Mouse (Mus musculus): Measurements from ENCODE around the gene Dagla.

Dagla gene

DNA sequence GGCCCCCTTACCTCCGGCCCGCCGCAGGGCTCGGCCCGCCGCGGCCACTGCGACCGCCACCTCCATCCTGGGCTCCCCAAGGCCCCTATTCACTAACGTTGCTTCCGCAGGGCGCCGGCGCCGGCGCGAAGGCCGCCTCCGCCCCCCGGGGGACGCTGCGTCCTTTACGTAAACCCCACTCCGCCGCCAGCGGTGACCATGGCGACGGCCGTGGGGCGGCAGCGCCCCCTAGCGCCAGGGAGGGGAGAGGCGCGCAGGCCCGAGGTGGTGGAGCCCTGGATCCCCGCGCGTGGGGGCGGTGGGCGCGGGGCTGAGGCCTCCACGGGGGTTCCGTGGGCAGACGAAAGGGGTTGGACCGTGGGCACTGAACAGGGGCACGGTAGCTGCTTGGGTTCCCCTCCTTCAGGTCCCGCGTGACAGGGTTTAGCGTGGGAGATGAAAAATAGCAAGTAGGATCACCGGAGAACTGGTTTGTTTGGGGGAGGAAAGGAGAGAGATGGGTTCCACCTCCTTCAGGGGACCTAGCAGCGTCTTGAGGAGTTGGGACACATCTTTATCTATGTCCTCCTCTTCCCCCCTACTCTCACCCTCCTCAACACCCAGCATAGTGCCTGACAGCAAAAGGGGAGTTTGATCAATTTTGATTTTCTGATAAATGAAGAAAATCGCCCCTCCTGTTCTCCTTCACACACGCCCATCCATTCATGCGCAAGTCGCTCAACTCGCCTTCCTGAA lies at the start of gene Dagla:
Gene Dagla (minus strand): TSS at position 68 of the 735 bp plus-strand sequence.
- peak; percentile 42 for DNase-seq (ENCODE audit: low read depth, low spot score)

DNA sequence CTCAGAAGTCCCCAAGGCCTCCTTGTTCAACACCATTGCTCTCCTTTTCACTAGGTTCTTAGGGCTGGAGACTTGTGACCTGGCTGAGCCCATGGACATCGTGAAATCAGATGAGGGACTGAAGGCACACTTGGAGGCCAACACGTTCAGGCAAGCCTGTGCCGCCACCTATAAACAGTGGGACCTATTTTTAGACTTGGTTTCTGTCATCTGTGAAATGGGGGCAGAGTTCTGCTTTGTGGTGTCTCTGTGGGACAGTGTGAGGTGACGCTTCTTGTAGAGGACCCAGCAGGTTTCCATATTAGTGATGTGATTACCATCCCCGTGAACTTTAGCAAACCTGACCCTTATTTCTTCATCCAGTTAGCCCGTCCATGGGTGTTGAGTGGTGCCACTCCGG lies 47.5 kb upstream of the Dagla start:
- DNase-seq (ENCODE audit: low read depth, low spot score): no peak

DNA sequence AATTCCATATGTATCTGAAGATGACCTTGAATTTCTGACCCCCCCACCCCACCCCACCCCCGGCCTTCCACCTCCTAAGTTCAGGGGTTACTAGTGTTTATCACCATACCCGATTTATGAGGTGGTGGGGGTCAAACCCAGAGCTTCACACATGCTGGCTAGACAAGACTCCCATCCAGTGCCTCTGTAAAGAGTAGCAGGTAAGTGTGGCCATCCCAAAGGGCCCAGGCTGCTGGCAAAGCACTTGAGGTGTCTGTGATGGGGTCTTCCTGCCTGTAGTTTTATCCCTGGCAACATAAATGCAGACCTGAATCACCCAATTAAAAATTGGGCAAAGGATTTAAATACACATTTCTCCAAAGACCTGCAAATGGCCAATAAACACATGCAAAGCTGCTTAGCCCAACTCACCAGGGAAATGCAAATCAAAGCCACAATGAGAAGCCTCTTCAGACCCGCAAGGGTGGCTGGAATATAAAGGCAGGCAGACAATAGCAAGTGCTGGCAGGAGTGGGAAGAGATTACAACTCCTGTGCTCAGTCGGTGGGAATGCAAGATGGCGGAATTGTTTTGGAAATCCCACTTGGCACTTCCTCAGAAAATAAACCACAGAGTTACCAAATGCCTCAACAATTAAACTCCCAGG lies 43.1 kb upstream of the Dagla start:
- DNase-seq (ENCODE audit: low read depth, low spot score): peak; percentile 80

DNA sequence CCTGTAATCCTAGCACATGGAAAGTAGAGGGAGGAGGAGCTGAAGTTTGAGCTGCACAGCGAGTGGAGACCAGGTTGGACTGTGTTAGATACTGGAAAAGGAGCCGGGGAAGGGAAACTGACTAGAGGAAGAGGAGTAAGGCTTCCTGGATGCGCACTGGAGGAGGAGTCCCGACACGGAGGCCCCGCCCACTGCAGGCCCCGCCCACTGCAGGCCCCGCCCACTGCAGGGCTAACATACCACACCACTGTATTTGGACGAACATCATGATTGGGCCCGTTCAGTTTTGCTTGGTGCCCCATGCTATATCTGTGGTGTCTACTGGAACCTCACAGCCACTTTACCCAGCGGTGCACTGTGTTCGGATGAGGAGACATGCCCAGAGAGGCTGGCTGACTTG lies 41.0 kb upstream of the Dagla start:
- DNase-seq (ENCODE audit: low read depth, low spot score): peak; percentile 51

DNA sequence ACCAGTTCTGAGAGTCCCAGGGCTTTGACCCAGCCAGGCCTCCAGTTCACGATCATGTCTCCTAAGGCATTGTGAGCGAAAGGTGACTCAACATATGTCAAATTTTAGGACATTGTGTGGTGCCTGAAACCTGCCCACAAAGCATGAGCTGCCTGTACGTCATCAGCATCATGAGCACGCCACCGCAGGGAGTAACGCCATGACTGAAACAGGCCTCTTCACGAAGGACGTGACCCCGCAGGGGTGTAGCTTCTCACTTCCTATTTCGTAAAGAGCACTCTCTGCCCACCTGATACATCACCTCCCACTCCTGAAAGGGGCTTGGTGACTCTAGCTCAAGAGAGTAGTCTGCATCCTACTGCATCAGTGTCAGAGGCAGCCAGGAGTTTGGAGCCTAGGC lies 39.2 kb upstream of the Dagla start:
- no peak for DNase-seq (ENCODE audit: low read depth, low spot score)

DNA sequence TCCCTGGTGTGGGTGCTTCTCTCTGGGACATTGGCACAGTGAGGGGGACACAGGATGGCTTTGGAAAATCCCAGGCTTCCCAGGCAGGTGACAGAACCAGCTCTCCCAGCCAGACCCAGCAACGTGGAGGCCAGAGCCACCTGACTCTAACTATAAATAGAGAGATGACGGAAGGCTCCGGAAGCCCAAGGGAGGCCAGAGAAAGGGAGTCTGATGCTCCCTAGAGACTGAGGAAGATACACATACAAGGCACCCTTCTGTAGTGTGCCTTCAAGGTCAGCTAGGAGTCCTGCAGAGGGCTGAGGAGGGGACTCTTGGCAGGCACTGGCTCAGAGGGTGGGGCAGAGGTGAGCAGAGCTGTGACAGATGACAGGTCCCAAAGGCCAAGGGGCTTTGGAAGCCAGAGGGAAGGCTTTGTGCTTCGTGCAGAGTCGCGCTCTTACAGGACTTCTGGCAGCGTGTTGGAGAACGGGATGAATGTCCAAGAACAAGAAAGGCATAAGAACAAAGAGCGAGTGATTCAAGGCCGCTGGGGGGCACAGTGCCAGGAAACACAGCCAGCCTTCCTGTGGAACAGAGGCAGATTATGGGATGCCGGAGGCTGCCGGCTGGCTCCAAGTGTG lies 37.3 kb upstream of the Dagla start:
- DNase-seq (ENCODE audit: low read depth, low spot score): no peak

DNA sequence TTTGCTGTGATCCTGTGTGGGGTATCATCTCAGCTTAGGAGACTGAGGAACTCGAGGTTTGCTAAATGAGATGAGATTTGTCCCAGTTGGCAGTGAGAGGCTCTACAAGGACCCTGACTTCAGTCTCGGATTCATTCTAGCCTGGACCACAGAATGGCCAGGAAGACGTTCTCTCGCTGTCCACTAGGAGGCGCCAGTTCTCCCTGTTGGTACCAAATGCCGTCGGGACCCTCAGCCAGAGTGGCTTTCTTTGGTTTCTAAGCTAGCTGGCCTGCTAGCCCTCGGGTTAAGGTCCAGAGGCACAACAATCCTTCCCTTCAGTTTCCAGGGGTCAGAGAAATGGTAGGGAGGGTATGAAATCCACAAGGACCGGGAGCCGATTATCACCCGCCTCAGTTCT lies 36.5 kb upstream of the Dagla start:
- DNase-seq (ENCODE audit: low read depth, low spot score): peak; percentile 71

DNA sequence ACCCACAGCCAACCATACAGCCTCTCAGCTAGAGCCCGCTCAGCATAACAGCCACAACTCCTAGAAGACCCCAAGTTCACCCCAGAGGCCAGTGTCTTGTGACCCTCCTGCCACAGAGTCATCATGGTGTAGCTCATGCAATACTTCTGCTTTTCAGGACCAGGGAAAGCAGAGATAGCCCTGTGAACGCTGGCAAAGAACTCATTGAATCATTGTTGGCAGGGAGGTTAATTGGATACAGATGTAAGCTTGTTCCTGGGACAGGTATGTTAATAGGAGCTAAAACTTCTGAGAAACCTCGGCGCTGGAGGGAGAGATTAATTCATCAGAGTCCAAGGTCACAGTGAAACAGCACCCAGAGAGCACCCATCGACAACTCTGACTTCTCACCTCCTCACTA lies 36.0 kb upstream of the Dagla start:
- no peak for DNase-seq (ENCODE audit: low read depth, low spot score)

DNA sequence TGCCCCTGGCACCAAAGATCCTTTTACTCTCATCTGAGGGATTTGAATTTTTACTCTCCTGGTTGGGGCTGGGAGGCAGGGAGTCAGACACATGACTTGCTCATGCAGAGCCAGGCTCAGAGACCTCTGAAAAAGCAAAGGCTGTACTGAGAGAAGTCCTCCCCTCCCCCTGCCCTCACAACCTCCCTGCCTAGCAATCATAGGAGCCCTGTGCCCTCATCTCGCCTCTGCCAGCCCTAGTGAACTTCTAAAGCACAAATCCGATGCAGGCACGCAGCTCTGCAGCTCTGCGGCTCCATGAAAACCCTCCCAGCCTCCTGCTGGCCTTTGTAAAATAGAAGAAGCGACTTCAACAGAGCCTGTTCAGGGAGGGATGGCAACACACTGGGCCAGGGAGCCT lies 34.6 kb upstream of the Dagla start:
- DNase-seq (ENCODE audit: low read depth, low spot score): no peak

DNA sequence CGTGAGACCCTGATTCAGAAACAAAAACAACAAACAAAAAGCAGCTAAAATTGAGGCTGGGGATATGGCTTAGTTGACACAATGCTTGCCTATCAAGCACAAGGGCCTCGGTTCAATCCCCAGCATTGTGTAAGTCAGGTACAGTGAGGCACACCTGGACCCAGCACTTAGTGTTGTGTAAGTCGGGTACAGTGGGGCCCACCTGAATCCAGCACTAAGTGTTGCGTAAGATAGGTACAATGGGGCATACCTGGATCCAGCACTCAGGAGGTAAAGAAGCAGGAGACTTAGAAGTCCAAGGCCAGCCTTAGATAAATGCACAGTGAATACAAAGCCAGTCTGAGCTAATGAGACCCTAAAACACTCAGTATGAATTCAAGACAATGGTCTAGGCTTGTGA lies 34.0 kb upstream of the Dagla start:
- no peak for DNase-seq (ENCODE audit: low read depth, low spot score)

DNA sequence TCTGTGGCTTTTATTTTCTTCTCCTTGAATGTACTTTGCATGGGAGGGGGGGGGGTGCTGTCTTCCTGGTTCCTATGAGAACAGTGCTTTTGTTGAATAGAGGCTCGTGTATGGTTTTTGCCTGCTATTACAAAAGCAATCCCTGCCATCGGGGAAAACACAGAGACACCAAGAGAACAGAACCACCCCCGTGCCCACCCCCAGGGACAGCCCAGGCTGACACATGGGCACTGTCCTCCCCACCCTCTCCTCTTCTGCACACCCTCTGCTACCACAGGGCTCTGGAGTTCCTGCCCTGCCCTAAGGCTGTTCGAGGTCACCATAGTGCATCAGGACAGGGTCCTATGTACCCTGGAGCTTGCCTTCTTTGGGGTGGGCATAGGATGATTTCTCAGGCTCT lies 29.8 kb upstream of the Dagla start:
- no peak for DNase-seq (ENCODE audit: low read depth, low spot score)

DNA sequence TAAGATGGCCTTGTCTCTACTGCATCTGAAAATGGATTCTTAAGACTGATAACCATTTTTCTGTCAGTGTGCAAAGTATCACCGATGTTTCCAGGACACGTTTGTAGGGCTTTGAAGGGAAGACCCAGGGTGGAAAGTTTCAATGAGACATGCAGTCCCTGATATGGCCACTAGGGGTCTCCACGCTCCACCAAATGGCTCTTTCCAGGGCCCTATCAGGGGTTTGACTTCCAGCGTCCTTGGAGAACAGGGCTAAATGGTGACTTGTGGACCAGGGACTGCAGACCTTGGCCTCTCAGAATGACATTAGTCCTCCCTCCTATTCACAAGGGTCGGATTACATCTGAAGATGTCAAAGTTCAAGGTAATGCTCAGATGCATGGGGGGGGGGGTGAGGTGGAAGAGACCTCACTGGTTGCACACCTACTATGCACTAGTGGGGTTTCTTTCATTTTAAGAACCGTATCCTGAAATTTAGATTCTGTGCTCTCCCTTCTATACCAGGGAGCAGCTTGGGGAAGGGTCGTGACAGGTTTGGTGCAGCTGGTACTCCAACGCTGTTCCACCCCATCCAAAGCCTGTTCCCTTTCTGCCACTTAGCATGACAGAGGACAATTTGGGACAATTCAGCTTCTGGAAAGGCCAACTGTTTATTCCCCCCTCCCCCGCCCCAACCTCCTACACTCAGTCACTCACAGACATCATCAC lies 29.0 kb upstream of the Dagla start:
- peak; percentile 68 for DNase-seq (ENCODE audit: low read depth, low spot score)

DNA sequence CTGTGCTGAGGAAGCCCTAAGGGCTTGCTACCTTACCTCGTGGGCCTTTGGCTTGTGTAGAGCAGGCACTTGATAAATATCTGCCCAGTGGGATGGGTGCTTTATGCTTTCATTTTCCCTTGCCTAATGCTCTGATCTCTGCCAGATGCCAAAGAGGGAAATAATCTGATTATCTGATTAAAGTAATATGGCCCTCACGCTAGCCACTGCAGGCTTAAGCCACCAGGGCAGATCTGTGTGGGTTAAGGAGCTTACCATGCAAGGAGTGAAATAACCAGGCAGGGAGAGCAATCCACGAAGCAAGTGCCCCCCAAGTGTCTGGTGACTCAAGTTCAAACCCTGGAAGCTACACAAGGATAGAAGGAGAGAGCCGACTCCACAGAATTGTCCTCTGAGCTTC lies 27.0 kb upstream of the Dagla start:
- DNase-seq (ENCODE audit: low read depth, low spot score): no peak

DNA sequence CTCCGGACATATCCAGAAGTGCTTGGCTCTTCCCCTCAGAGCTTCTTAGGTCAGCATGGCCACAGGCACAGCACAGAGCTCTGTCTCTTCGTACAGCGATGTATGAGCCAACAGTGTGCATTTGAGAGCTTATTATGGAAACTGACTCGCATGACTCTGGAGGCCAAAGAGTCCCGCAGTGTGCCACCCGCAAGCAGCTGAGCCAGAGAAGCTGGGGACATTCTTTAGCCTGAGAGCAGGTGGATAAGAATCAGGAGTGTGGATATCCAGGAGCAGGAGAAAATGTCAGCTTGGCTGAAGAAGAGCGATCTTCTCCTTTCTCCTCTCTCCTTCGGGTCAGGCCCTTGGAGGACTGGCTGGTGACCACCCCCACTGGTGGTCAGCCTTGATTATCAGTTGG lies 24.4 kb upstream of the Dagla start:
- DNase-seq (ENCODE audit: low read depth, low spot score): no peak

DNA sequence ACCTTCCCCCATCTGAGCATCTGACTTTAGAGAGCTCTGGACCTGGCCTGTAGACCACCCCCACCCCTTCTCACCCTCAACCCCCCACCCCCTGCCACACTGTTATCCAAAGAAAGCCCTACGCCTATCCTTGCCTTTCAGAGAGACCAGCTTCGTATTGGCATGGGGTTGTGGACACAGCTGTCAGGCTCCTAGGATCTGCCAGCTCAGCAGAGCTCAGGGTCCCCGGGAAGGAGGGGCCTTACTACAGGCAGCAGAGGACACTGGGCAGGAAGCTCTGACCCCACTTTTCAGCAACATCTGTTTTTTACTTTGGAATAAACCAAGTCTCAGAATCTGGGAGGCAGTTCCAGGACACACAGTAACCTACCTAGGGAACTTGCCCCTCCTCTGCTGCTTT lies 21.9 kb upstream of the Dagla start:
- DNase-seq (ENCODE audit: low read depth, low spot score): no peak

DNA sequence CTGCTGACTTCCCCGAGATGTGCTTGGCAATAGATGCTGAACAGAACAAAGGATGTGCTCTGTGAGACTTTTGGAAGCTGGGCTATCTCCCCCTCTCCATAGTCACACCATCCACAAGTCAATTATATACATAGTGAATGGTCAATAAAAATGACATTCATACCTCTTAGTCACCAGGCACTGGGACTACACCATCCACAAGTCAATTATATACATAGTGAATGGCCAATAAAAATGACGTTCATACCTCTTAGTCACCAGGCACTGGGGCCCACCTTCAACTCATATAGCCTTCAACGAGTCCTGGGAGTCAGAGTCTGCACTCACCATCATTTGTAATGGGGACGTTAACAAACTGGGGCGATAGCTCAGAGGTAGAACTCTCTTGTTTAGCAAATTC lies 19.2 kb upstream of the Dagla start:
- no peak for DNase-seq (ENCODE audit: low read depth, low spot score)

DNA sequence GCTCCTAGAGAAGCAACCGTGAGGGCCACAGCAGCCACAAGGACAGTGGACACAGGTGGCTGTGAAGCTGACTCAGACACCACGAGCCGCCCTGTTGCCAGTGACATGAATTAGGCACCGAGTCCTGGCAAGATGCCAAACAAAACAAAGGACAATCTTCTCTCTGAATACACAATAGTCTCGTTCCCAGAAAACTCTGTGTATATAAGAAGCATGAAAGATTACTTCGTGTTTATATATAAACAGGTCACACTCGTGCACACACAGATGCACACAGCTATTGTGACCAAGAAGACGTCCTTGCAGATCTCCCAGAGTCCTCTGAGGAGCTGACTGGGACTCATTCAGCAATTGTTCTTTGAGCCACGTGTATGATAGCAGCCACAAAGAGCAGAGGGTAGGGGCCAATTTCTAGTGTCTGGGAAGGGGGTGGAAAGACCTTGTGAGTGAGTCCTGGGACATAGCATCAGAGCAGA lies 18.7 kb upstream of the Dagla start:
- DNase-seq (ENCODE audit: low read depth, low spot score): no peak

DNA sequence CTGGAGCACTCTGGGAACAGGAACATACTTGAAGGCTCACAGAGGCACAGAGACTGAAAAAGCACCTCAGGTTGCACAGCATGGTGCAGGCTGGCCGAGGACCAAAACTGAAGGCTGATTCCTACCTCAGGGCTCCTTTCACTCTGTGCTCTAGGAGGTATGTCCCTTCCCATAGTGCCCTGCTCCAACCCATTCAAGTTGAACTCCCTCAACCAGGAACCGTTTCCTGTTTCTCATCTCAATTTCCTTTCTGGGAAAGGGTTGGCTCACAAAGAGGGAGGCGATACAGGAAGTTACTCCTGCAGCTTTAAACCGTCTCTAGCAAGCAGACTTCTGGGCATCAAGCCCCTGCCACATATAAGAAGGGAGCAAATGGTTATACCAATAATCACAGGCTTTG lies 13.1 kb upstream of the Dagla start:
- DNase-seq (ENCODE audit: low read depth, low spot score): no peak

DNA sequence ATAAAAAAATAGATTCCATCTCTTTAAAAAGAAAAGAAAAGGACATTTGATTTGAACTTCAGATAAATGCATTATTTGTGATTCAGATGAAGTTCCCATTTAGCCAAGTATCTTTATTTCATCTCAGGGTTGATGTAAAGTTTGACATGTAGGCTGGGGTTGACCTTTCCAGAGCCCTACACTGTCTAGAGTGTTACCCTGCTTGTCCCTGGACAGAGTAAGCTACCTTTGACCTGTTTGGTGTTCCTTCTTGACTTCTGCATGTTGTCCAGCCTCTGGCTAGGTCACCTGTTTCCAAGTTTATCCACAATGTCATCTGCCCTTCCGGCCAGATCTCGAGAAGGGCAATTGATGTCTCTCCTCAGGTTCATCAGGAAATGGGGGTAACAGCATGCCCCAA lies 12.7 kb upstream of the Dagla start:
- DNase-seq (ENCODE audit: low read depth, low spot score): no peak

DNA sequence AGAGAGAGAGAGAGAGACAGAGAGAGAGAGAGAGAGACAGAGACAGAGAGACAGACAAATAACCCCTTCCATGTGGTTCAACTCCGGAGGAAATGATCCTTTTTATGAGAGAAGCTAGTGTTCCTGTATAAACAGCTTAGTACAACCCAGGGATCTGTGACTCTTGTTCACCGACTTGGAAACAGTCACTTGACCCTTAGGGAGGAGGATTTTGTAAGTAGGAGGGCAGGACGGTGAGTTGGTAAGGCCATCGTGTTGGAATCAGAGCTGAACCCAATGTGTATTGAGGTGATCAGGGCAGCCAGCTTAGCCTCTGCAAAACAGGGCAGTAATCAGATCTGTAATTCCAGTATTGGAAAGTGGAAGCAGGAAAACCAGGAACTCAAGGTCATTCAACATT lies 12.3 kb upstream of the Dagla start:
- DNase-seq (ENCODE audit: low read depth, low spot score): no peak

DNA sequence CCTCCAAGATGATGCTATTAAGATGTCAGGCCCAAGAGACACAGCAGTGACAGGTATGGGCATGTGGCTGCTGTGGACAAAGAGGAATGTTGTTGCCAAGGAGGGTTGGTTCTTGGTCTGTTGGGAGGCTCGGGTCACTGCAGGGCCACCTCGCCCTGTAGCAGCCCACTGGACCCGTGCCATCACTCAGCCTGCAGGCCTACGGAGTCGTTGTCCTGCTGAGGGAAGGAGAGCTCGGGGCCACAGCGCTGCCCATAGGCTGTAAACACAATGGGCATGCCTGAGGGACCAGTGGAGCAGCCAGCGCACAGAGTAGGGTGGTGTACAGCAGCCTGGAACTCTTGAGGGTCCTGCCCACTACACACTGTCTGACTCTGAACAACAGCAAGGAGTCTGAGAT lies 7.4 kb upstream of the Dagla start:
- DNase-seq (ENCODE audit: low read depth, low spot score): no peak

DNA sequence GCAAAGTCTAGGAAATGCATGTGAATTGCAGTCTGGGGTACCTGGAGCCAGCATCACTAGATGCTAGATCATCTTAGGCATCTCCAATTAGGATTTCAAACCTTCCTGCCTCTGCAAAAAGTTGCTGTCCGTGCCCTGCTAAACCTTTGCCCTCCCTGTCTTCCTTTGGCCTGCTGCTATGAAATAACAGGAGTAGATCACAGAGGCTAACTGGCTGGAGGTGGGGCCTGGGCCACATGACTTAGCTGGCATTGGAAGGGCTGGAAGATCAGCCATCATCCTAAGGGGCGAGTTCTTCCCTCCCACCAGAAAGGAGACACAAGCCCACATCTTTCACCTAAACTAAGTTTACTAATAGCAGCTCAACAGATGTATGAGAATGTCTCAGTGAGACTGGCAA lies 4.3 kb upstream of the Dagla start:
- DNase-seq (ENCODE audit: low read depth, low spot score): no peak
